Mouse (Mus musculus) limb, embryonic 11.5 days (tissue): ENCODE measurements around the gene Cfdp1. TPM values are rescaled to one million over a fixed set of nuclear protein-coding genes. Genes with fewer than 3 reads are reported as not detected.

ENCODE experiments used
- ATAC-seq: fragments of 200-750 bp; cut with Nextera tagmentation; 2 replicates; pipeline ENCODE4 v1.8.0; 2017; ENCODE audit warnings: low read depth; ENCODE audit not compliant: insufficient number of reproducible peaks, low FRiP score, low TSS enrichment
- DNase-seq: peaks from one replicate; pipeline ENCODE4 v3.0.0-alpha.2; 2015; ENCODE audit warnings: low spot score
- H3K27ac ChIP-seq: fragments of 300-500 bp; sonication (generic); replicated peaks from 2 replicates; pipeline ENCODE4 v1.5.1; 2014; ENCODE audit warnings: low read depth, mild to moderate bottlenecking, low read length
- H3K27me3 ChIP-seq: fragments of 300-500 bp; sonication (generic); 2 replicates; pipeline ENCODE4 v1.6.1; 2014; ENCODE audit warnings: mild to moderate bottlenecking, low read length, mixed read lengths; ENCODE audit not compliant: control insufficient read depth, insufficient read depth
- H3K36me3 ChIP-seq: fragments of 300-500 bp; sonication (generic); 2 replicates; pipeline ENCODE4 v1.6.1; 2014; ENCODE audit warnings: mild to moderate bottlenecking, low read length, moderate library complexity, mixed read lengths; ENCODE audit not compliant: control insufficient read depth, insufficient read depth
- H3K4me1 ChIP-seq: fragments of 300-500 bp; sonication (generic); 2 replicates; pipeline ENCODE4 v1.6.1; 2014; ENCODE audit warnings: low read length, mixed read lengths; ENCODE audit not compliant: control insufficient read depth, insufficient read depth
- H3K4me2 ChIP-seq: fragments of 300-500 bp; sonication (generic); 2 replicates; pipeline ENCODE4 v1.6.1; 2014; ENCODE audit warnings: low read depth, mild to moderate bottlenecking, moderate library complexity; ENCODE audit not compliant: severe bottlenecking
- H3K4me3 ChIP-seq: fragments of 300-500 bp; sonication (generic); 2 replicates; pipeline ENCODE4 v1.5.1; 2014; ENCODE audit warnings: low read depth, low read length
- H3K9ac ChIP-seq: fragments of 300-500 bp; sonication (generic); 2 replicates; pipeline ENCODE4 v1.6.1; 2014; ENCODE audit warnings: mild to moderate bottlenecking, low read length
- H3K9me3 ChIP-seq: fragments of 300-500 bp; sonication (generic); 2 replicates; pipeline ENCODE4 v1.6.1; 2016; ENCODE audit warnings: low read length; ENCODE audit not compliant: control insufficient read depth
- WGBS: fragments of 180-500 bp; shearing (Covaris S2); extraction: QIAGEN DNeasy Blood & Tissue Kit; methylation state at CpG from one replicate; pipeline ENCODE4 v1.1.7; 2014; 5-methylcytosine and 5-hydroxymethylcytosine counted together
- polyA plus RNA-seq: library from polyadenylated mRNA; unstranded; fragments of >200 nt; fragmentation: Nextera tagmentation; extraction: Ambion mirVana; gene quantifications from 2 replicates; pipeline ENCODE4 v1.2.1, GENCODE M21; 2014

Gene Cfdp1
- polyA plus RNA-seq, 1 experiment from 2014 or later, result 268 TPM

DNA sequence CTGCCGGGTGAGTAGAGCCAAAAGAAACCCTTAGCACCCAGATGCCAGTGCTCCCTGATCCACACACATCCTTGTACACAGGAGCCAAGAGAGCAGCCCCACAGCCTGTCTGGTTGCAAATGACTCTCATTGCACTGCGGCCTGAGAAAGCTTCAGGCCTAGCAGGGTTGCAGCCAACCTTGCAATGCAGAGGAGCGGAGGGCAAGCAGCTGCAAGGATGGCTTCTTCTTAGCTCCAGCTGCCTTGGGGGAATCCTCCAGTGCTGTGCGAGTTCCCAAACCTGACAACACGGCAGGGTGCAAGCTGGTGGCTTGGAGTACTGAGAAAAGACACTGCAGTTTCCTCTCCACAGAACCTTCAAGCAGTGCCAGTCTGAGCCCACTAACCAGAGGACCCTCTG, 125.6 kb downstream of the Cfdp1 start:
- H3K4me3 ChIP-seq, result no peak overlapping the region
- no peaks in the 10 kb centered on the region for H3K9me3 ChIP-seq
- DNase-seq, result no peak
- H3K27ac ChIP-seq, result no peak overlapping the region
- 86% methylated on average over 5 of the region's 5 CpGs for WGBS
- H3K9ac ChIP-seq, result no peak overlapping the region
- no peaks in the 10 kb centered on the region for H3K27me3 ChIP-seq
- ATAC-seq, result no peak
- no peaks in the 10 kb centered on the region for H3K36me3 ChIP-seq
- no peak overlapping the region for H3K4me2 ChIP-seq
- H3K4me1 ChIP-seq, result peaks cover 28% of the 10 kb centered on the region

- no peaks in the 10 kb centered on the region for H3K36me3 ChIP-seq
- WGBS, result 70% methylated on average over 4 of the region's 4 CpGs
- no peak overlapping the region for H3K4me3 ChIP-seq
- peaks cover 19% of the 10 kb centered on the region for H3K4me1 ChIP-seq
- H3K9ac ChIP-seq, result no peak overlapping the region
- no peaks in the 10 kb centered on the region for H3K27me3 ChIP-seq
- no peak overlapping the region for H3K27ac ChIP-seq
- H3K4me2 ChIP-seq, result no peak overlapping the region
- DNase-seq (no peak), ATAC-seq (no peak)
- H3K9me3 ChIP-seq, result no peaks in the 10 kb centered on the region
Observed at GRCm38 (mm10) chr8:111727553-111727952, 126.5 kb downstream of the Cfdp1 start.

DNA sequence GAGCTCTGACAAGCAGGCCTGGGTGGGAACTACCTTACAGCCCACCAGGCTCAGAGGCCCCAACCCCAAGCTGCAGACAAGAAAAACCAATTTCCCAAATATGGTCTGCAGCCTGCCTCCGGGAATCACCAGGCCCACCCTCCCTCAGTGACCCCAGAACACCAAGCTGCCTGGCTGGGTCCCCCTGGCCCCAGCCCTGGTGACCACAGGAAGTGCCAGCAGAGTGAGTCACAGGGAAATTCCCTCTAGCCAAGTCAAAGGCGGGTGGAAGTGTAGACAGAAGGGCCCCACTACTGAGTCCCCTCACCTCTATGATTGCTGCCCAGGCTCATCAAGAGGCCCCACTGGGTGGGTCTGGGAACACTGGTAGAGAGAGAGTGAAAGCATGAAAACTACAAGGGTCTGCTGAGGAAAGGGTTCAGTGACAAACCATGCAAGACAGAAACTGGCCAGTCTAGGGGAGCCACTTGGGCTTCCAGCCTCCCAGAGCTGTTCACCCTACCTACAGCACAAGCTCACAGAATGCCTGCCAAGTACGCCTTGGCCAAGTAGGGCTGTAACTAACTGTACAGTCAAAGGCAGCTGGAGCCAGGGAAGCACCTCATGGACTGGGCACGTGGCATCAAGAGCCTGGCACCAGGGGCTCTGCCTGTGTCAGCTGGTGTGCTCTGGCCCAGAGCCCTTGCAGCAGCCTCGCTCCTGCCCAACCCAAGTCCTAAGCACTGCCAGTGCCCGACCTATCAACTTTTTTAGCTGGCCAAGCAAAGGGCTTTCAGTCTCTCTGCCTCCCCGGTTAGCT, 127.8 kb downstream of the Cfdp1 start:
- peaks cover 14% of the 10 kb centered on the region for H3K4me1 ChIP-seq
- H3K9me3 ChIP-seq, result no peaks in the 10 kb centered on the region
- H3K9ac ChIP-seq, result no peak overlapping the region
- peak overlapping the region; percentile 21; the same call in 1 of the 2 replicates for H3K27ac ChIP-seq
- no peak overlapping the region for H3K4me3 ChIP-seq
- DNase-seq, result peak; percentile 34
- H3K36me3 ChIP-seq, result no peaks in the 10 kb centered on the region; the same call in 1 of the 2 replicates
- 63% methylated on average over 7 of the region's 7 CpGs for WGBS
- ATAC-seq, result no peak
- no peaks in the 10 kb centered on the region for H3K27me3 ChIP-seq
- no peak overlapping the region for H3K4me2 ChIP-seq

DNA sequence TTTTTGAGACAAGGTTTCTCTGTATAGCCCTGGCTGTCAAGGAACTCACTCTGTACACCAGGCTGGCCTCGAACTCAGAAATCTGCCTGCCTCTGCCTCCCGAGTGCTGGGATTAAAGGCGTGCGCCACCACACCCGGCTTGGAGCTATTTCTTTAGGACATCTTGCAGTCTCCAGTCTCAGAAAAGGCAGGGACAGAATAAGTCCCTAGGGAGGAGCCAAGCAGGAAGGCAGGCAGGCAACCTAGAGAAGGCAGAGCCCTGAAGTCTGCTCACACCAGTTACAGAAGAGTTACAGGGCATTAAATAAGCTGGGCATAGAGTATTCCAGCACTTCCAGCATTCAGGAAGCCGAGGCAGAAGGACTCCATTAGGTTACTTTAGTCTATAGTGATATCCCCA, 128.8 kb downstream of the Cfdp1 start:
- Histone ChIP-seq H3K27me3 (no peaks in the 10 kb centered on the region), H3K27ac (no peak overlapping the region), H3K4me3 (no peak overlapping the region), H3K9ac (no peak overlapping the region), H3K4me1 (peaks cover 9% of the 10 kb centered on the region), H3K9me3 (no peaks in the 10 kb centered on the region), H3K4me2 (no peak overlapping the region), H3K36me3 (no peaks in the 10 kb centered on the region; the same call in 1 of the 2 replicates)
- WGBS, result 95% methylated on average over 6 of the region's 6 CpGs
- ATAC-seq (no peak), DNase-seq (no peak)

- ATAC-seq, result no peak
- DNase-seq, result no peak
- Histone ChIP-seq H3K9ac (no peak overlapping the region), H3K4me3 (no peak overlapping the region), H3K4me2 (no peak overlapping the region), H3K27ac (no peak overlapping the region), H3K9me3 (no peaks in the 10 kb centered on the region), H3K36me3 (no peaks in the 10 kb centered on the region; the same call in 1 of the 2 replicates), H3K27me3 (no peaks in the 10 kb centered on the region), H3K4me1 (no peaks in the 10 kb centered on the region)
- WGBS, result 70% methylated on average over 4 of the region's 4 CpGs
Observed at GRCm38 (mm10) chr8:111720115-111720544, 134.0 kb downstream of the Cfdp1 start.

DNA sequence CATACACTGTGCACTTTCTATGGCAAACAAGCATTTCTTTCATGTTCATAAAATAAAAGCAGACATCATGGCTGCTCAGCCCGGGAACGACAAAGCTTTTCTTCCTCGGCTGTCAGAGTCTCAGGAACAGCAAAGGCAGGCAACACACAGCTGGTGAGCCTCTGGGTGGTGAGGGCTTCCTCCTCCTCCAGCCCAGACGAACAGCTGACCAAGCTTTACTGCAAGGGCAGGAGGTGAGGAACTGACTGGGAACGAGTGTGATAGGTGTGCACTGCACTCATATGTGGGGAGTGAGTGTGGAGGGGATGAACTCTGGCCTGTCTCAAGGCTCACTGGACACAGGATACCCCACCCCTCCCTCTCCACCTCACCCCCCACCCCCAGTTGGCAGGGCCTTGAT, 135.2 kb downstream of the Cfdp1 start:
- 76% methylated on average over 5 of the region's 5 CpGs for WGBS
- Histone ChIP-seq H3K9me3 (no peaks in the 10 kb centered on the region), H3K36me3 (peaks cover 2% of the 10 kb centered on the region; the same call in 1 of the 2 replicates), H3K27ac (no peak overlapping the region), H3K9ac (no peak overlapping the region), H3K27me3 (no peaks in the 10 kb centered on the region), H3K4me2 (no peak overlapping the region), H3K4me3 (no peak overlapping the region), H3K4me1 (no peaks in the 10 kb centered on the region)
- no peak for ATAC-seq
- no peak for DNase-seq

Other genes starting within 250 kb of the Cfdp1 start
- 0.04 and 0.11 TPM in 2 replicates for gene Ldhd, start 223.9 kb downstream of the Cfdp1 start, polyA plus RNA-seq
- gene Zfp1, start 210.9 kb downstream of the Cfdp1 start, polyA plus RNA-seq, result 22.8 and 23.3 TPM in 2 replicates
- not detected in 2 replicates for gene Ctrb1, start 163.3 kb downstream of the Cfdp1 start, polyA plus RNA-seq
- gene Bcar1, start 110.5 kb downstream of the Cfdp1 start, polyA plus RNA-seq, result 40.4 and 47.9 TPM in 2 replicates
- 7.7 and 7.8 TPM in 2 replicates for gene Tmem170, start 22.5 kb upstream of the Cfdp1 start, polyA plus RNA-seq
- 2.5 and 2.9 TPM in 2 replicates for gene Chst5, start 56.2 kb upstream of the Cfdp1 start, polyA plus RNA-seq
- 19.8 and 21.9 TPM in 2 replicates for gene Tmem231, start 79.6 kb upstream of the Cfdp1 start, polyA plus RNA-seq
- 179 and 182 TPM in 2 replicates for gene Gabarapl2, start 86.4 kb upstream of the Cfdp1 start, polyA plus RNA-seq
- 12.6 and 13.9 TPM in 2 replicates for gene Adat1, start 138.0 kb upstream of the Cfdp1 start, polyA plus RNA-seq
- gene Kars, start 157.0 kb upstream of the Cfdp1 start, polyA plus RNA-seq, result 288 TPM in 2 replicates
- gene Terf2ip, start 157.1 kb upstream of the Cfdp1 start, polyA plus RNA-seq, result 28.6 and 29.2 TPM in 2 replicates
- gene Gm6793, start 160.7 kb upstream of the Cfdp1 start, polyA plus RNA-seq, result 0.75 and 1.2 TPM in 2 replicates